Mouse (Mus musculus) left cerebral cortex, postnatal 4 days (tissue): ENCODE measurements at regions not wholly inside any gene's neighbourhood (a gene's known extent, or its start where the extent isn't known, plus 50 kb on each side); places are given as distances from the start of the nearest gene placed in this dataset.
A peak's percentile ranks its signal among the peaks of the same experiment; 100 is the strongest.

ENCODE experiments used
- DNase-seq: peaks from one replicate; pipeline ENCODE4 v3.0.0-alpha.2; 2022
- intact Hi-C: fragments of 180-260 bp; cut with DNase I; formaldehyde crosslinking; loops from one replicate; pipeline ENCODE4 v1.15.1; 2025

DNA sequence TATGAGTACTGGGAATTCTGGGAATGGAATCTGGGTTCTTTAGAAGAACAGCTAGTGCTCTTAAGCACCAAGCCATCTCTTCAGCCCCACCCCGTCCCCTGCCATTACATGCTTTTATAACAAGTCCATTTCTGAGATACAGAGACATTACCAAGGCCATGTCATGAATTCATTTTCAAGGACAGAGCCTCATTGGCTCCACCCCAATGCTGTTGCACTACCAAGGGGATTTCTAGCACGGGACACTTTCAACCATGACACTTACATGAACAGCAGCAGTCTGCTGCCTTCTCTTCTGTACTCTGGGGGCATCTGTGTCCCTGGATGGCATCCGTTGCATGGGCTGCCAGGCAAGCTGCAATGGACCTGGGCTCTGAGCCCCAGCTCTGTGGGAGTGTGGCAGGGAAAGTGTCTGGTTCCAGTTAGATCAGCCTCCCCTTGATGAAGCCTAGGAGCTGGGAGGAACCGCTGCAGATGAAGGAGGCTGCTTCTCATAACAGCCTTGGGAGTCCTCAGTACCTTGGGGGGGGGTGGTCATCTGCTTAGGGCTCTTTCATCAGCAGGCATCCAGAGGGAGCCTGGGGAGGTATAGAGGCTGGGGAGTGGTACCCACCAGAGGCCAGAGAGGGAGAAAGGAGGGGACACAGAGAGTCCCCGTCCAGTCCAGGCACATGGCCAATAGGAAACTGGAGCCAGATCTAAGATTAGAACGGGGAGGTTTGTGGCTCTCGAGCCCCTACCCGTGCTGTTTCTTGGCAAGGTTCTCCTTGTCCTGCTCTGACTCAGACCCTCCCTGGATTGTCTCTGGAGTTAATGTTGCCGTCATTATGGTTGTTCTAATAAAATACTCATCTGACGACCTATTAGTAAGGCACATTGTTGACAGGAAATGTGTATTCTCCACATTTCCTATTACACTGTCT, 52.4 kb upstream of the Ctbp2 start:
- peak; percentile 91 for DNase-seq
- intact Hi-C loops = no loop called here
